In the genomic region with DNA sequence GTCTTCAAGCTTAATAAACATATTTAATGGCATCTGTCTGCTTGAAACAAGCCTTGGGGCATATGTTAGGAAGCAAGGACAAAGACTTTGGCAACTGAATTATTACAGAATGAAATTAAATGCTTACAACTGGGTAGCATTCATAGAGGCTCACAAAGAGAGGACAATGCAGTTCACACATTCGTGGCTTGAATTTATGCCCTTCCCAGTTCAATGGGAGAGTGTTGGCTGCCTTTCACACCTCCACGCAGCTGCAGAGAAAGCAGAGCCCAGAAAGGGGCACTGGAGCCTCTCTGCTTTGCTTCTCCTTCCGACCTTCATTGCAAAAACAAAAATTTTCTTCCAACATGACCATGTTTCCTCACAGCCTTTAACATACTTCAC, we compare ENCODE assay signal across 14 mouse cellular contexts.
A peak's percentile ranks its signal among the peaks of the same experiment; 100 is the strongest.
DNase-seq lines count a peak whose midpoint lies in the region; ATAC-seq and TF ChIP-seq lines count a peak whose summit lies in the region.
"Had no signal": no experiment of that assay in that cellular context is flagged by ENCODE, and none has a peak within 500 bp of the region (broad histone marks: within the 10 kb centered on the region; RNA-seq: fewer than 3 reads in every experiment).

No protein-coding gene starts in this region.

- H3K9me3 ChIP-seq in forebrain, embryonic 11.5 days (ENCODE audit: control insufficient read depth, low read length) = no peaks in the 10 kb centered on the region
- H3K9me3 ChIP-seq in hindbrain, embryonic 15.5 days = no peaks in the 10 kb centered on the region
- H3K9me3 ChIP-seq in midbrain, postnatal 0 days (ENCODE audit: low read length) = no peaks in the 10 kb centered on the region
- H3K9me3 ChIP-seq: embryonic facial prominence, embryonic 13.5 days; kidney, embryonic 15.5 days; limb, embryonic 12.5 days had no signal

- no peaks in the 10 kb centered on the region for H3K27me3 ChIP-seq in forebrain, embryonic 11.5 days (ENCODE audit: control insufficient read depth, insufficient read depth, low read length)
- no peaks in the 10 kb centered on the region for H3K27me3 ChIP-seq in hindbrain, embryonic 15.5 days
- H3K27me3 ChIP-seq in midbrain, postnatal 0 days (ENCODE audit: insufficient read depth, low read length) = no peaks in the 10 kb centered on the region
- H3K27me3 ChIP-seq: embryonic facial prominence, embryonic 13.5 days; kidney, embryonic 15.5 days; limb, embryonic 12.5 days had no signal

- intact Hi-C loops in left cerebral cortex, postnatal 36 days (cut with DNase I) = no loop called here

- H3K4me3 ChIP-seq in forebrain, embryonic 11.5 days (ENCODE audit: low read depth, low read length) = no peak overlapping the region
- no peak overlapping the region for H3K4me3 ChIP-seq in hindbrain, embryonic 15.5 days
- H3K4me3 ChIP-seq in midbrain, postnatal 0 days (ENCODE audit: low read depth, low read length) = no peak overlapping the region
- H3K4me3 ChIP-seq: embryonic facial prominence, embryonic 13.5 days; heart, adult 2 months; kidney, embryonic 15.5 days; limb, embryonic 12.5 days had no signal

- no peak for TF ChIP-seq CTCF in midbrain, postnatal 0 days (IDR thresholded peaks at IDR 0.05)

- 0 out of 2 replicates have a peak overlapping the region, but pooled peaks have one; percentile 7 for H3K9ac ChIP-seq in forebrain, embryonic 11.5 days (ENCODE audit: low read length)
- no peak overlapping the region for H3K9ac ChIP-seq in hindbrain, embryonic 15.5 days
- H3K9ac ChIP-seq in midbrain, postnatal 0 days (replicated peaks; ENCODE audit: low read length, poor library complexity, severe bottlenecking) = no peak overlapping the region
- H3K9ac ChIP-seq: embryonic facial prominence, embryonic 13.5 days; kidney, embryonic 15.5 days; limb, embryonic 12.5 days had no signal

- H3K4me2 ChIP-seq in forebrain, embryonic 11.5 days (ENCODE audit: low read depth, low read length, severe bottlenecking) = no peak overlapping the region; the same call in 1 of the 2 replicates
- H3K4me2 ChIP-seq in hindbrain, embryonic 15.5 days = no peak overlapping the region
- H3K4me2 ChIP-seq in midbrain, postnatal 0 days (ENCODE audit: low read depth, low read length, poor library complexity, severe bottlenecking) = no peak overlapping the region
- H3K4me2 ChIP-seq: embryonic facial prominence, embryonic 13.5 days; kidney, embryonic 15.5 days; limb, embryonic 12.5 days had no signal

- peak overlapping the region; percentile 51 for H3K27ac ChIP-seq in forebrain, embryonic 11.5 days (ENCODE audit: low read depth, low read length)
- H3K27ac ChIP-seq in hindbrain, embryonic 15.5 days (replicated peaks) = peak overlapping the region; percentile 45; the same call in 1 of the 2 replicates
- no peak overlapping the region for H3K27ac ChIP-seq in midbrain, postnatal 0 days (ENCODE audit: low read depth, low read length)
- H3K27ac ChIP-seq: embryonic facial prominence, embryonic 13.5 days; heart, adult 2 months; kidney, embryonic 15.5 days; limb, embryonic 12.5 days had no signal

- H3K4me1 ChIP-seq in forebrain, embryonic 11.5 days (replicated peaks; ENCODE audit: control insufficient read depth, insufficient read depth, low read length) = no peaks in the 10 kb centered on the region
- H3K4me1 ChIP-seq in hindbrain, embryonic 15.5 days (replicated peaks) = no peaks in the 10 kb centered on the region
- no peaks in the 10 kb centered on the region for H3K4me1 ChIP-seq in midbrain, postnatal 0 days (ENCODE audit: insufficient read depth, low read length)
- H3K4me1 ChIP-seq: kidney, embryonic 15.5 days had no signal

- 21% methylated on average over 3 of the region's 3 CpGs for WGBS in forebrain, embryonic 11.5 days
- 25% methylated on average over 3 of the region's 3 CpGs for WGBS in hindbrain, embryonic 15.5 days
- 22% methylated on average over 3 of the region's 3 CpGs for WGBS in midbrain, postnatal 0 days

- peak; percentile 2 for DNase-seq in layer of hippocampus, adult 9-10 months (ENCODE audit: low spot score)
- no peak for DNase-seq in layer of hippocampus, adult 11-12 months (ENCODE audit: low spot score)
- peak; percentile 69 for DNase-seq in forebrain, embryonic 11.5 days (ENCODE audit: low spot score)
- DNase-seq in midbrain, postnatal 0 days (ENCODE audit: low spot score) = peak; percentile 58
- no peak for DNase-seq in left cerebral cortex, postnatal 36 days (ENCODE audit: low spot score in 2 of 2)
- DNase-seq in kidney, adult 11 months = no peak
- DNase-seq: cerebellum, adult 9-10 months; heart, adult 2 months; heart, postnatal 36 days; lung, adult 18-20 months had no signal

- peak; percentile 84 for ATAC-seq in forebrain, embryonic 11.5 days (replicated peaks; ENCODE audit: low FRiP score)
- no peak for ATAC-seq in hindbrain, embryonic 15.5 days (ENCODE audit: low FRiP score, low read depth)
- no peak for ATAC-seq in midbrain, postnatal 0 days (ENCODE audit: low FRiP score)

- no peaks in the 10 kb centered on the region for H3K36me3 ChIP-seq in forebrain, embryonic 11.5 days (ENCODE audit: control insufficient read depth, insufficient read depth, low read length)
- H3K36me3 ChIP-seq in hindbrain, embryonic 15.5 days = no peaks in the 10 kb centered on the region
- H3K36me3 ChIP-seq in midbrain, postnatal 0 days (ENCODE audit: insufficient read depth, low read length) = no peaks in the 10 kb centered on the region
- H3K36me3 ChIP-seq: embryonic facial prominence, embryonic 13.5 days; kidney, embryonic 15.5 days; limb, embryonic 12.5 days had no signal

Comparison
In these comparisons a context has a peak if more than half of its experiments do, and no peak if none do; other contexts are left out.
1. DNase-seq: peak in layer of hippocampus, adult 9-10 months (single experiment), forebrain, embryonic 11.5 days (single experiment) and midbrain, postnatal 0 days (single experiment); none in layer of hippocampus, adult 11-12 months (single experiment), left cerebral cortex, postnatal 36 days (0 of 2) and kidney, adult 11 months (single experiment).